ENCODE assay signal across 7 mouse cellular contexts in the genomic region with DNA sequence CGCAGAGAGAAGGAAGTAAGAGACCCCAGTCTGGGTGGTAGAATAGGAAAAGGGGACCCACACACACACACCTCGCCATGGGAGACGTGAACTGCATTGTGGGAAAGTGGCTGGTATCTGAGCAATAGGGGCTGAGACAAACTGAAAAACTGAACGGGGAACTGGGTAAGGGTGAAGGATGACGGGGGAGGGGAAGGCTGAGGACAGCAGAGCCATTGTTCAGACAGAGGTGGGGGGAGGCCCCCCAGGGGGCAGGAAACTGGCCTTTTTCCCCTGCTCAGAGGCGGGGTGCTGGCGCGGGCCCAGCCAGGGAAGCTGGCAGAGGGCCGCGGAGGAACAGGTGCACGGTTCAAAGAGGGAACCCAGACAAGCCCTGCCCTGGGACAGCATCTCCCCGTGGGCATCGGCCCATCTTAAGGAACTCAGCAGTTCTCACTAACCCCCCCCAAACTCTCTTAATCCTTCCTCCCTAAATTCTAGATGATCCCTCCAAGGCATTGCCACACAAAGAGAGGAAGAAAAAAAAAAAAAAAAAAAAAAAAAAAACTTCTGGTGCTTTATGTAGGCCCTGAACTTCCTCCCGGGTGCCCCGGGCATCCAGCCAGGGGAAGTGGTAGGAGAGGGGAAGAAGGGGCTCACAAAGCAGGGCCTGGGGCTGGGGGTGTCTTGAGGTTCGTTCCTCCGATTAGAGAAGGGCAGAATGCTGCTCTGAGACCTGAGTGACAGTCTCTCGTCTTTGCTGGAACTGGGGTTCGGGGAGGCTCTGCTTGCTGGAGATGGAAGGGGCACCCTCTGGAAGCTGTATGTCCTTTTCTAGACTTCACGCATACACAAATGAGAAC. TPM values are rescaled to one million over a fixed set of nuclear protein-coding genes. Genes with fewer than 3 reads are reported as not detected.
DNase-seq lines count a peak whose midpoint lies in the region; ATAC-seq lines count a peak whose summit lies in the region.

No protein-coding gene starts in this region.

- H3K27ac ChIP-seq in limb, embryonic 10.5 days: peak overlapping the region; percentile 56; the same call in 1 of the 2 replicates

- WGBS in limb, embryonic 10.5 days: 56% methylated on average over 17 of the region's 20 CpGs

- peak; percentile 20 for DNase-seq in urinary bladder, adult 2 months (ENCODE audit: low spot score)
- no peak for DNase-seq in urinary bladder, postnatal 36 days (ENCODE audit: low spot score in 2 of 2)
- DNase-seq in heart, postnatal 4 days: peak; percentile 50
- DNase-seq in limb, embryonic 10.5 days (ENCODE audit: low spot score): no peak
- peak; percentile 78 to 88 for DNase-seq in spleen, postnatal 4 days (ENCODE audit: low spot score in 2 of 2)

- peaks cover 47% of the 10 kb centered on the region for H3K4me1 ChIP-seq in limb, embryonic 10.5 days

- no peak overlapping the region for H3K4me3 ChIP-seq in limb, embryonic 10.5 days

- no peaks in the 10 kb centered on the region for H3K36me3 ChIP-seq in limb, embryonic 10.5 days

- peak; percentile 29 for ATAC-seq in common myeloid progenitor, adult 5-6 weeks (replicated peaks; ENCODE audit: low read depth, poor library complexity, severe bottlenecking)
- ATAC-seq in megakaryocyte-erythroid progenitor cell, adult 5-6 weeks (replicated peaks; ENCODE audit: low FRiP score, low TSS enrichment, poor library complexity, severe bottlenecking): peak; percentile 4

- peaks cover 17% of the 10 kb centered on the region for H3K27me3 ChIP-seq in limb, embryonic 10.5 days (ENCODE audit: low read depth, poor library complexity, severe bottlenecking)

- 0 out of 2 replicates have a peak, but pooled peaks cover 1% of the 10 kb centered on the region for H3K9me3 ChIP-seq in limb, embryonic 10.5 days (replicated peaks)

RNA-seq across cellular contexts. Expression of gene Kcnn4, which starts 3.7 kb away (rescaled TPM):
- 47.4 and 50.6 TPM in 2 replicates for polyA plus RNA-seq in urinary bladder, adult 2 months (2012; rRNA removed)
- 70.8 and 84.9 TPM in 2 replicates for total RNA-seq in common myeloid progenitor, adult 5-6 weeks (2017)
- total RNA-seq in heart, postnatal 4 days (2021): 1 to 10 TPM; 1.0 TPM
- 3.6 and 4.0 TPM in 2 replicates for polyA plus RNA-seq in limb, embryonic 10.5 days (2016; fragmentation: Nextera tagmentation; extraction: Ambion mirVana)
- total RNA-seq in megakaryocyte-erythroid progenitor cell, adult 5-6 weeks (2014; fragmentation: Nextera tagmentation): 120 and 147 TPM in 2 replicates
- 121 and 155 TPM in 2 replicates for total RNA-seq in megakaryocyte-erythroid progenitor cell, adult 5-6 weeks (2017)

RNA-seq across cellular contexts. Expression of gene Lypd5, which starts 24.8 kb away (rescaled TPM):
- polyA plus RNA-seq in urinary bladder, adult 2 months (2012; rRNA removed): not detected in 2 replicates
- total RNA-seq in common myeloid progenitor, adult 5-6 weeks (2017): not detected in 2 replicates
- total RNA-seq in heart, postnatal 4 days (2021): not detected
- polyA plus RNA-seq in limb, embryonic 10.5 days (2016; fragmentation: Nextera tagmentation; extraction: Ambion mirVana): not detected in 2 replicates
- not detected in 2 replicates for total RNA-seq in megakaryocyte-erythroid progenitor cell, adult 5-6 weeks (2014; fragmentation: Nextera tagmentation)
- total RNA-seq in megakaryocyte-erythroid progenitor cell, adult 5-6 weeks (2017): not detected in 2 replicates

RNA-seq across cellular contexts. Expression of gene Smg9, which starts 25.7 kb away (rescaled TPM):
- polyA plus RNA-seq in urinary bladder, adult 2 months (2012; rRNA removed): 37.6 and 37.7 TPM in 2 replicates
- 25.2 and 33.1 TPM in 2 replicates for total RNA-seq in common myeloid progenitor, adult 5-6 weeks (2017)
- total RNA-seq in heart, postnatal 4 days (2021): 10 to 100 TPM; 15.0 to 15.5 TPM
- 28.3 and 29.0 TPM in 2 replicates for polyA plus RNA-seq in limb, embryonic 10.5 days (2016; fragmentation: Nextera tagmentation; extraction: Ambion mirVana)
- total RNA-seq in megakaryocyte-erythroid progenitor cell, adult 5-6 weeks (2014; fragmentation: Nextera tagmentation): 32.7 and 41.2 TPM in 2 replicates
- 11.2 and 26.3 TPM in 2 replicates for total RNA-seq in megakaryocyte-erythroid progenitor cell, adult 5-6 weeks (2017)

RNA-seq across cellular contexts. Expression of gene Tescl, which starts 40.0 kb away (rescaled TPM):
- 0.19 TPM in 2 replicates for polyA plus RNA-seq in urinary bladder, adult 2 months (2012; rRNA removed)
- not detected in 2 replicates for total RNA-seq in common myeloid progenitor, adult 5-6 weeks (2017)
- total RNA-seq in heart, postnatal 4 days (2021): under 1 TPM; 0.32 to 0.33 TPM
- not detected in 2 replicates for polyA plus RNA-seq in limb, embryonic 10.5 days (2016; fragmentation: Nextera tagmentation; extraction: Ambion mirVana)
- not detected in 2 replicates for total RNA-seq in megakaryocyte-erythroid progenitor cell, adult 5-6 weeks (2014; fragmentation: Nextera tagmentation)
- total RNA-seq in megakaryocyte-erythroid progenitor cell, adult 5-6 weeks (2017): not detected in 2 replicates

RNA-seq across cellular contexts. Expression of gene Zfp94, which starts 57.3 kb away (rescaled TPM):
- 10.5 and 11.0 TPM in 2 replicates for polyA plus RNA-seq in urinary bladder, adult 2 months (2012; rRNA removed)
- 2.4 and 6.5 TPM in 2 replicates for total RNA-seq in common myeloid progenitor, adult 5-6 weeks (2017)
- 1 to 10 TPM; 1.0 to 1.8 TPM for total RNA-seq in heart, postnatal 4 days (2021)
- 12.1 and 15.9 TPM in 2 replicates for polyA plus RNA-seq in limb, embryonic 10.5 days (2016; fragmentation: Nextera tagmentation; extraction: Ambion mirVana)
- total RNA-seq in megakaryocyte-erythroid progenitor cell, adult 5-6 weeks (2014; fragmentation: Nextera tagmentation): 3.3 and 6.7 TPM in 2 replicates
- 3.0 and 4.4 TPM in 2 replicates for total RNA-seq in megakaryocyte-erythroid progenitor cell, adult 5-6 weeks (2017)

Comparison
In these comparisons a context has a peak if more than half of its experiments do, and no peak if none do; other contexts are left out.
1. DNase-seq: peak in urinary bladder, adult 2 months (single experiment), heart, postnatal 4 days (single experiment) and spleen, postnatal 4 days (2 of 2); none in urinary bladder, postnatal 36 days (0 of 2) and limb, embryonic 10.5 days (single experiment).
2. RNA of gene Kcnn4, which starts 3.7 kb away (total RNA-seq): 120 to 155 TPM in megakaryocyte-erythroid progenitor cell, adult 5-6 weeks and 70.8 to 84.9 TPM in common myeloid progenitor, adult 5-6 weeks; 1.0 TPM in heart, postnatal 4 days; every median in the first group is over 10 times any median in the second.